Comparison of ENCODE assay signal across 11 mouse cellular contexts in the genomic region with DNA sequence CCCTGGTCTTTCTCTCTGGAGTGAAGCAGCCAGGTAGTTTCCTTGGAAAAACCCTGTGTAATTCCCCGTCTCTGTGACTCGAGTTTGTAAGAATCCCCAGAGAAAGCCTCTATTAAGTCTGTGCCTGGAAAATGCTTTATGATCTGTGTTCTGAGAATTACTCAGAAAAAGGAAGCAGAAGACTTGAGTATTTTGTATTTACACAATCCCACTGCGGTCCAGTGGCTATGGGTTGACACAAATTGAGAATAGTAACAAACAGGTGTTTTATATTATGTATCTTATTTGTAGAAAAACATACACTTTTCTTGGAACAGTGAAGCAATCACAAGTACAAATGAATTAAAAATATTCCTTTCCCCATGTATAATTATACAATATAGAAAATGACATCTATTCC.
"Had no signal": no experiment of that assay in that cellular context is flagged by ENCODE, and none has a peak within 500 bp of the region (broad histone marks: within the 10 kb centered on the region; RNA-seq: fewer than 3 reads in every experiment).

No protein-coding gene starts in this region.

- H3K27ac ChIP-seq: layer of hippocampus, adult 2 months; liver, embryonic 14.5 days had no signal

- H3K4me3 ChIP-seq: layer of hippocampus, adult 2 months had no signal

- H3K4me2 ChIP-seq: midbrain, embryonic 11.5 days had no signal

- DNase-seq: kidney, adult 18-20 months; kidney, adult 9 months; kidney, postnatal 14 days; kidney, postnatal 4 days; midbrain, embryonic 14.5 days; thymus, adult 18-20 months; thymus, postnatal 36 days had no signal

- ATAC-seq: intestine, embryonic 16.5 days had no signal

- H3K9ac ChIP-seq: liver, embryonic 14.5 days had no signal
